ENCODE assay signal across 9 mouse cellular contexts in the genomic region with DNA sequence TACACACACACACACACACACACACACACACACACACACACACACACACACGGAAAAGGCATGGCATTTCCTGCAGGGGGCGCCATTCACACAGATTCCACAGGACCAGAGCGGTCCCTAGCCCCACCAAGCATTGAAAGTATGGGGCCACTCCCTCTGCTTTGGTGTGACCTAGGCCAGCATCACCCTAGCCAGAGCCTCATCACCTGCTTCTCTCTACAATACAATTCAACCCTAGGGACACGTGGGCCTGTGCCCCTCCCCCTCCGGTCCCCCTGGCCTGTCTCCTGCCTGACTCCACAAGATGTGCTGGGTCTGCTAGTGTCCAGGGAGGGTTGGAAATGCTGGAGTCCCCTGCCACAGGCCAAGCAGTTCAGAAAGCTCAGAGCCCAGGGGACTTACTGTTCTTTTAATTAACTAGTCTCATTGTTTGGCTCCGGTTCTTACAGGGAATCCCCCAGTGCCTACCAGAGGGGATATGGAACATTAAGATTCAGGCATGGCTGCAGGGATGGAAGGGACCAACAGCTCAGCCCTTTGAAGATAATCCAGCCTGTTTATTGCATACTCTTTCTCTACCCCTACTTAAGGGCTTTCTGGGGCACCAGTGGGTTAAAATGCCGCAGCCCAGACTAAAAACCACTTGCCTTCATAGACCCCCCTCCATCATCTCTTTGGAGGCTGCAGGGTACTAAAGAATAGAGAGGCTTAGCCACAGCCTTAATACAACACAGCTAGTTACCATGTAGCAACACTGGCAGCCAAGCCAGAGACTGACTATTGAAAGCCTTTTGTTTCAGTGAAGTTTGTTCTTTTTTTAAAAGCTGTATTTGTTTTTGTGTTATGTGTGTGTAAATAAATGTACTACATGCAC.
A peak's percentile ranks its signal among the peaks of the same experiment; 100 is the strongest.
DNase-seq lines count a peak whose midpoint lies in the region; ATAC-seq and TF ChIP-seq lines count a peak whose summit lies in the region.
"Had no signal": no experiment of that assay in that cellular context is flagged by ENCODE, and none has a peak within 500 bp of the region (broad histone marks: within the 10 kb centered on the region; RNA-seq: fewer than 3 reads in every experiment).

No protein-coding gene starts in this region.

- TF ChIP-seq POLR2A in small intestine, adult 2 months (IDR thresholded peaks at IDR 0.05; ENCODE audit: low read depth, low read length), result no peak

- no peak overlapping the region for H3K9ac ChIP-seq in intestine, embryonic 14.5 days (ENCODE audit: low read length)
- no peak overlapping the region for H3K9ac ChIP-seq in intestine, embryonic 16.5 days (ENCODE audit: low read depth, low read length)
- H3K9ac ChIP-seq in forebrain, embryonic 11.5 days (ENCODE audit: low read length), result no peak overlapping the region
- H3K9ac ChIP-seq: liver, embryonic 13.5 days had no signal

- TF ChIP-seq CTCF in G1E (IDR thresholded peaks at IDR 0.05; ENCODE audit: low read depth, low read length), result peak; percentile 24; the same call in 1 of the 2 replicates
- TF ChIP-seq CTCF in small intestine, adult 2 months (IDR thresholded peaks at IDR 0.05; ENCODE audit: extremely low read depth, insufficient read length, insufficient replicate concordance, low read depth, low read length), result peak; percentile 18; the same call in 1 of the 2 replicates

- H3K9me3 ChIP-seq in intestine, embryonic 14.5 days (ENCODE audit: control insufficient read depth, low read length), result peaks cover 2% of the 10 kb centered on the region; the same call in 1 of the 2 replicates
- H3K9me3 ChIP-seq in intestine, embryonic 16.5 days (ENCODE audit: control insufficient read depth, low read length), result no peaks in the 10 kb centered on the region
- peaks cover 7% of the 10 kb centered on the region for H3K9me3 ChIP-seq in G1E (replicated peaks)
- H3K9me3 ChIP-seq in forebrain, embryonic 11.5 days (ENCODE audit: control insufficient read depth, low read length), result no peaks in the 10 kb centered on the region; the same call in 1 of the 2 replicates
- H3K9me3 ChIP-seq: liver, embryonic 13.5 days had no signal

- H3K27me3 ChIP-seq in intestine, embryonic 14.5 days (replicated peaks; ENCODE audit: control insufficient read depth, insufficient read depth, low read length), result no peaks in the 10 kb centered on the region
- H3K27me3 ChIP-seq in intestine, embryonic 16.5 days (replicated peaks; ENCODE audit: control insufficient read depth, insufficient read depth, low read length), result peaks cover 2% of the 10 kb centered on the region; the same call in 1 of the 2 replicates
- H3K27me3 ChIP-seq in G1E (ENCODE audit: insufficient read depth, low read length), result peaks cover 48% of the 10 kb centered on the region
- no peaks in the 10 kb centered on the region for H3K27me3 ChIP-seq in forebrain, embryonic 11.5 days (ENCODE audit: control insufficient read depth, insufficient read depth, low read length)
- peaks cover 11% of the 10 kb centered on the region for H3K27me3 ChIP-seq in small intestine, adult 2 months (ENCODE audit: control insufficient read depth, insufficient read depth, low read length)

- no peak overlapping the region for H3K4me3 ChIP-seq in intestine, embryonic 14.5 days (ENCODE audit: low read depth, low read length)
- no peak overlapping the region for H3K4me3 ChIP-seq in intestine, embryonic 16.5 days (ENCODE audit: low read length)
- H3K4me3 ChIP-seq in G1E (ENCODE audit: low read depth, low read length), result no peak overlapping the region
- H3K4me3 ChIP-seq in forebrain, embryonic 11.5 days (ENCODE audit: low read depth, low read length), result no peak overlapping the region
- no peak overlapping the region for H3K4me3 ChIP-seq in small intestine, adult 2 months (ENCODE audit: low read depth, low read length)
- H3K4me3 ChIP-seq: liver, embryonic 13.5 days had no signal

- H3K36me3 ChIP-seq in intestine, embryonic 14.5 days (ENCODE audit: control insufficient read depth, insufficient read depth, low read length), result no peaks in the 10 kb centered on the region
- H3K36me3 ChIP-seq in intestine, embryonic 16.5 days (ENCODE audit: control insufficient read depth, insufficient read depth, low read length), result no peaks in the 10 kb centered on the region
- H3K36me3 ChIP-seq in G1E (replicated peaks), result no peaks in the 10 kb centered on the region
- no peaks in the 10 kb centered on the region for H3K36me3 ChIP-seq in forebrain, embryonic 11.5 days (ENCODE audit: control insufficient read depth, insufficient read depth, low read length)
- H3K36me3 ChIP-seq in small intestine, adult 2 months (ENCODE audit: control insufficient read depth, insufficient read depth, low read length), result no peaks in the 10 kb centered on the region
- H3K36me3 ChIP-seq: liver, embryonic 13.5 days had no signal

- WGBS in intestine, embryonic 14.5 days, result 16% methylated on average over 7 of the region's 7 CpGs
- 26% methylated on average over 7 of the region's 7 CpGs for WGBS in intestine, embryonic 16.5 days
- WGBS in forebrain, embryonic 11.5 days, result 5% methylated on average over 7 of the region's 7 CpGs
- 26% methylated on average over 7 of the region's 7 CpGs for WGBS in small intestine, adult 2 months

- no peak overlapping the region for H3K4me2 ChIP-seq in intestine, embryonic 14.5 days (ENCODE audit: low read length)
- H3K4me2 ChIP-seq in intestine, embryonic 16.5 days (ENCODE audit: low read depth, low read length), result no peak overlapping the region
- H3K4me2 ChIP-seq in forebrain, embryonic 11.5 days (ENCODE audit: low read depth, low read length, severe bottlenecking), result no peak overlapping the region
- H3K4me2 ChIP-seq: liver, embryonic 13.5 days had no signal

- ATAC-seq in intestine, embryonic 14.5 days (replicated peaks; ENCODE audit: low FRiP score, low TSS enrichment, low read depth), result 0 out of 2 replicates have a peak, but pooled peaks have one; percentile 47
- no peak for ATAC-seq in intestine, embryonic 16.5 days
- ATAC-seq in G1E (ENCODE audit: extremely low read depth, insufficient number of reproducible peaks, low FRiP score, poor library complexity, severe bottlenecking), result no peak
- peak; percentile 82 for ATAC-seq in forebrain, embryonic 11.5 days (replicated peaks; ENCODE audit: low FRiP score)
- no peak; the same call in 1 of the 2 replicates for ATAC-seq in granulocyte monocyte progenitor cell, adult 5-6 weeks (replicated peaks; ENCODE audit: poor library complexity, severe bottlenecking)

- no peak for DNase-seq in intestine, embryonic 14.5 days (ENCODE audit: low spot score)
- no peak for DNase-seq in G1E (ENCODE audit: low spot score)
- peak; percentile 82 for DNase-seq in forebrain, embryonic 11.5 days (ENCODE audit: low spot score)
- DNase-seq in kidney, postnatal 4 days, result peak; percentile 63 to 70
- DNase-seq in layer of hippocampus, postnatal 36 days, result no peak
- DNase-seq: liver, embryonic 13.5 days had no signal

- no peaks in the 10 kb centered on the region for H3K4me1 ChIP-seq in intestine, embryonic 14.5 days (replicated peaks; ENCODE audit: control insufficient read depth, insufficient read depth, low read length)
- no peaks in the 10 kb centered on the region for H3K4me1 ChIP-seq in intestine, embryonic 16.5 days (ENCODE audit: control insufficient read depth, insufficient read depth, low read length)
- H3K4me1 ChIP-seq in G1E (ENCODE audit: insufficient read depth, low read depth, low read length), result peaks cover 2% of the 10 kb centered on the region; the same call in 1 of the 2 replicates
- peaks cover 6% of the 10 kb centered on the region; the same call in 1 of the 2 replicates for H3K4me1 ChIP-seq in forebrain, embryonic 11.5 days (replicated peaks; ENCODE audit: control insufficient read depth, insufficient read depth, low read length)
- no peaks in the 10 kb centered on the region for H3K4me1 ChIP-seq in small intestine, adult 2 months (ENCODE audit: control insufficient read depth, insufficient read depth, insufficient read length, low read length)
- H3K4me1 ChIP-seq: liver, embryonic 13.5 days had no signal

- no peak overlapping the region for H3K27ac ChIP-seq in intestine, embryonic 14.5 days (ENCODE audit: low read depth)
- H3K27ac ChIP-seq in intestine, embryonic 16.5 days (ENCODE audit: low read length), result no peak overlapping the region
- peak overlapping the region; percentile 64 for H3K27ac ChIP-seq in forebrain, embryonic 11.5 days (ENCODE audit: low read depth, low read length)
- H3K27ac ChIP-seq in small intestine, adult 2 months (ENCODE audit: insufficient read depth, low read depth, low read length), result no peak overlapping the region
- H3K27ac ChIP-seq: liver, embryonic 13.5 days had no signal

Comparison
In these comparisons a context has a peak if more than half of its experiments do, and no peak if none do; other contexts are left out.
1. ATAC-seq: peak in intestine, embryonic 14.5 days (single experiment) and forebrain, embryonic 11.5 days (single experiment); none in intestine, embryonic 16.5 days (single experiment), G1E (single experiment) and granulocyte monocyte progenitor cell, adult 5-6 weeks (single experiment).
2. DNase-seq: peak in forebrain, embryonic 11.5 days (single experiment) and kidney, postnatal 4 days (2 of 2); none in intestine, embryonic 14.5 days (single experiment), G1E (single experiment) and layer of hippocampus, postnatal 36 days (0 of 2).